In genomic region chr3:145988684-145989575, GRCm38 (mm10) we compare ENCODE assay signal across 9 mouse cellular contexts. TPM values are rescaled to one million over a fixed set of nuclear protein-coding genes. Genes with fewer than 3 reads are reported as not detected.
DNase-seq lines count a peak whose midpoint lies in the region; ATAC-seq and TF ChIP-seq lines count a peak whose summit lies in the region.
"Had no signal": no experiment of that assay in that cellular context is flagged by ENCODE, and none has a peak within 500 bp of the region (broad histone marks: within the 10 kb centered on the region; RNA-seq: fewer than 3 reads in every experiment).

No protein-coding gene starts in this region.

- WGBS in forebrain, embryonic 10.5 days = under 1% methylated on average over 45 of the region's 45 CpGs
- WGBS in limb, embryonic 13.5 days = under 1% methylated on average over 44 of the region's 45 CpGs

- TF ChIP-seq CTCF in gastrocnemius, adult 2 months (IDR thresholded peaks at IDR 0.05) = no peak

- peaks cover 57% of the 10 kb centered on the region for H3K4me1 ChIP-seq in forebrain, embryonic 10.5 days
- peaks cover 38% of the 10 kb centered on the region for H3K4me1 ChIP-seq in limb, embryonic 13.5 days

- H3K9me3 ChIP-seq in forebrain, embryonic 10.5 days = no peaks in the 10 kb centered on the region
- H3K9me3 ChIP-seq in limb, embryonic 13.5 days = no peaks in the 10 kb centered on the region

- H3K4me3 ChIP-seq in gastrocnemius, adult 2 months = peak overlapping the region; percentile 75
- H3K4me3 ChIP-seq in forebrain, embryonic 10.5 days = peak overlapping the region; percentile 79
- H3K4me3 ChIP-seq in limb, embryonic 13.5 days = peak overlapping the region; percentile 75

- peak overlapping the region; percentile 85 for H3K9ac ChIP-seq in limb, embryonic 13.5 days

- H3K36me3 ChIP-seq in forebrain, embryonic 10.5 days (replicated peaks) = peaks cover 15% of the 10 kb centered on the region
- H3K36me3 ChIP-seq in limb, embryonic 13.5 days = peaks cover 3% of the 10 kb centered on the region
- H3K36me3 ChIP-seq in splenic B cell, adult 2 months (ENCODE audit: control insufficient read depth, insufficient read depth, low read length, poor library complexity, severe bottlenecking) = no peaks in the 10 kb centered on the region

- H3K4me2 ChIP-seq in limb, embryonic 13.5 days (replicated peaks) = peak overlapping the region; percentile 98

- H3K27ac ChIP-seq in gastrocnemius, adult 2 months = peak overlapping the region; percentile 84
- H3K27ac ChIP-seq in forebrain, embryonic 10.5 days = peak overlapping the region; percentile 93
- peak overlapping the region; percentile 87; the same call in 1 of the 2 replicates for H3K27ac ChIP-seq in limb, embryonic 13.5 days
- H3K27ac ChIP-seq: macrophage had no signal

- intact Hi-C loops in gastrocnemius, adult 2 months (cut with DNase I) = loop anchor here (5.0 kb wide), 1 partner anchor 52 kb away; the partner anchor contains the start of gene 2410004B18Rik
- intact Hi-C loops in gastrocnemius, postnatal 14 days (cut with DNase I; ENCODE audit: low total_unique reads) = loop anchor here (5.0 kb wide), 1 partner anchor 37 kb away; no protein-coding TSS in a partner anchor

- no peak for DNase-seq in gastrocnemius, adult 2 months
- no peak for DNase-seq in gastrocnemius, postnatal 14 days
- DNase-seq in CD4-positive, CD25-positive, alpha-beta regulatory T cell, adult 2 months (ENCODE audit: low read depth, low spot score) = peak; percentile 4
- no peak for DNase-seq in forebrain, embryonic 10.5 days (ENCODE audit: extremely low spot score, low spot score)
- DNase-seq in splenic B cell, adult 2 months (ENCODE audit: low read depth, low spot score) = peak; percentile 54
- DNase-seq in urinary bladder, adult 2 months (ENCODE audit: low spot score) = no peak
- no peak for DNase-seq in layer of hippocampus, postnatal 14 days (ENCODE audit: low spot score in 2 of 2)

- 0 out of 2 replicates have a peak, but pooled peaks have one; percentile 3 for ATAC-seq in limb, embryonic 13.5 days (ENCODE audit: low FRiP score, low read depth)

- H3K27me3 ChIP-seq in forebrain, embryonic 10.5 days (ENCODE audit: poor library complexity, severe bottlenecking) = peaks cover 29% of the 10 kb centered on the region
- 0 out of 2 replicates have a peak, but pooled peaks cover 6% of the 10 kb centered on the region for H3K27me3 ChIP-seq in limb, embryonic 13.5 days
- H3K27me3 ChIP-seq in splenic B cell, adult 2 months (ENCODE audit: control insufficient read depth, insufficient read depth, low read length, poor library complexity, severe bottlenecking) = no peaks in the 10 kb centered on the region

RNA-seq across cellular contexts. Expression of gene Syde2, which starts 1.3 kb away (rescaled TPM):
- total RNA-seq in gastrocnemius, adult 2 months (2021) = 1 to 10 TPM in 1 of 2 experiments, under 1 TPM in 1; 0.97 to 1.1 TPM
- 1 to 10 TPM; 1.6 to 1.8 TPM for total RNA-seq in gastrocnemius, postnatal 14 days (2021)
- 1.2 and 1.5 TPM in 2 replicates for polyA plus RNA-seq in forebrain, embryonic 10.5 days (2016; fragmentation: Nextera tagmentation; extraction: Ambion mirVana)
- polyA plus RNA-seq in limb, embryonic 13.5 days (2015; fragmentation: Nextera tagmentation; extraction: Ambion mirVana) = 1.9 and 2.3 TPM in 2 replicates
- 9.9 and 10.9 TPM in 2 replicates for polyA plus RNA-seq in urinary bladder, adult 2 months (2012; rRNA removed)
- 1 to 10 TPM; 4.4 to 5.0 TPM for total RNA-seq in layer of hippocampus, postnatal 14 days (2021)
- polyA plus RNA-seq: macrophage had no signal

RNA-seq across cellular contexts. Expression of gene 2410004B18Rik, which starts 51.1 kb away (rescaled TPM):
- 10 to 100 TPM; 18.2 to 19.6 TPM for total RNA-seq in gastrocnemius, adult 2 months (2021)
- 10 to 100 TPM; 12.1 to 15.0 TPM for total RNA-seq in gastrocnemius, postnatal 14 days (2021)
- polyA plus RNA-seq in forebrain, embryonic 10.5 days (2016; fragmentation: Nextera tagmentation; extraction: Ambion mirVana) = 49.0 and 51.5 TPM in 2 replicates
- 48.6 and 51.3 TPM in 2 replicates for polyA plus RNA-seq in limb, embryonic 13.5 days (2015; fragmentation: Nextera tagmentation; extraction: Ambion mirVana)
- polyA plus RNA-seq in urinary bladder, adult 2 months (2012; rRNA removed) = 18.9 and 23.1 TPM in 2 replicates
- total RNA-seq in layer of hippocampus, postnatal 14 days (2021) = 10 to 100 TPM; 38.1 to 40.3 TPM

Comparison
In these comparisons a context has a peak if more than half of its experiments do, and no peak if none do; other contexts are left out.
1. DNase-seq: peak in CD4-positive, CD25-positive, alpha-beta regulatory T cell, adult 2 months (single experiment) and splenic B cell, adult 2 months (single experiment); none in gastrocnemius, adult 2 months (single experiment), gastrocnemius, postnatal 14 days (single experiment), forebrain, embryonic 10.5 days (single experiment), urinary bladder, adult 2 months (single experiment) and layer of hippocampus, postnatal 14 days (0 of 2).
2. Peak in every context shown above with its lines, with median percentiles within 50 percentile points of each other: H3K27ac ChIP-seq and H3K4me3 ChIP-seq.